Mouse (Mus musculus): ENCODE measurements around the gene Cfap61. TPM values are rescaled to one million over a fixed set of nuclear protein-coding genes. Genes with fewer than 3 reads are reported as not detected.

The Cfap61 gene
- polyA plus RNA-seq, 1 experiment, result 2.2 TPM

DNA sequence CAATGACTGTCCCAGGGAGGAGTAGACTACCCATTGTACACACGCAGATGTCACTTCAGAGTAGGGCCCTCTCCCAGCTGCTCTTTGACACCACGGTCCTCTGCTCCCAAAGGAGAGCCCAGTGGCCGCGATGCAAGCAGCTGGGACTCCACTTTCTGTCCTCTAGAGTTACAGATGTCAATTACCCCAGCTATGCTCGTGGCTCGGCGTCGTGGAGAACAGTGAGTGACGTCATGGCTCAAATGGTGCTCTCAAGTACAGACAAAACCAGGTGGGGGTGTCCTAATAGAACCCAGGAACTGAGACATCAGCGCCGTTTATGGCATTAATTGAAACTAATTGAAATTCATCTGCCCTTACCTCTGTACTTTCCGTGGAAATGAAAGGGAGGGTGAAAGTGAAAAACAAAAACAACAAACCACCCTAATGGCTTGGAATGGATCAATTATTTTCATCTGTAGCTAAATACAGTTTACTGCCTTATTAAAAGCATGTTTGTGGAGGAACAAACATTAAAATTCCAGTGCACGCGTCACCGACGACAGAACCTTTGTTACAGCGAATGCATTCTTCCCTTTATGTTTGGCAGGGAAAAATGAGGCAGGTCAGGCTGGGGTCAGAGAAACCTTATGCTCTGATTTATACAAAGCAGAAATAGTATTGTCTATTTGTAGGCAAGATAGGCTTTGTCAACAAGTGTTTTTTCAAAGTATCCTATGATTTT, 182.8 kb downstream of the Cfap61 start:
- Histone ChIP-seq H3K4me3 (ENCODE audit: insufficient read depth, low read length) (no peak overlapping the region), H3K27ac (ENCODE audit: insufficient read depth, low read length) (no peak overlapping the region), H3K4me1 (ENCODE audit: control insufficient read depth, insufficient read depth, low read length) (no peaks in the 10 kb centered on the region)
- TF ChIP-seq CTCF (IDR thresholded peaks at IDR 0.05; ENCODE audit: extremely low read depth, insufficient read depth, low read length), result no peak
- TF ChIP-seq POLR2A (IDR thresholded peaks at IDR 0.05; ENCODE audit: extremely low read depth, insufficient read depth, low read length), result no peak

DNA sequence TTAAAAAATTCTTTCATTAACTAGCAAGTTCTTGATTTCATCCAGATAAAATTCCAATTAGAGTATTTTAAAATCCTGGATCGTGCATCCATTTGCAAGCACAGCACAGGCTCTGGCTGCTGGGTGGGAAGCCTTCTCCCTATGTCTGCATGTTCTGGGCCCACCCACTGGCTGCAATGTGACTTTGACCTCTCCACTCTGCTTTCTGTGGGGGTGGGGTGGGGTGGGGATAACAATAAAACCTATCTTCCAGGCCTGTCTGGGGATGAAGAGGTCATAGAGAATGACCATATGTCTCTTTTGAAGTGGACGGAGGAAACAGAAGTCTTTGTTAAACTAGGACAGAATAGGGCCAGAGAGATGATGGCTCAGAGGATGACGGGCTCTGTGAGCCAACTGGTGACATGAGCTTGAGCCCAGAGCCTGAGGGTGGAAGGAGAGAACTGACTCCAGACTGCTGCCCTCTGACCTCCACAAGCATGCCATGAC, 183.4 kb downstream of the Cfap61 start:
- no peak for TF ChIP-seq POLR2A (IDR thresholded peaks at IDR 0.05; ENCODE audit: extremely low read depth, insufficient read depth, low read length)
- TF ChIP-seq CTCF (IDR thresholded peaks at IDR 0.05; ENCODE audit: extremely low read depth, insufficient read depth, low read length), result no peak
- Histone ChIP-seq H3K27ac (ENCODE audit: insufficient read depth, low read length) (no peak overlapping the region), H3K4me3 (ENCODE audit: insufficient read depth, low read length) (no peak overlapping the region), H3K4me1 (ENCODE audit: control insufficient read depth, insufficient read depth, low read length) (no peaks in the 10 kb centered on the region)

DNA sequence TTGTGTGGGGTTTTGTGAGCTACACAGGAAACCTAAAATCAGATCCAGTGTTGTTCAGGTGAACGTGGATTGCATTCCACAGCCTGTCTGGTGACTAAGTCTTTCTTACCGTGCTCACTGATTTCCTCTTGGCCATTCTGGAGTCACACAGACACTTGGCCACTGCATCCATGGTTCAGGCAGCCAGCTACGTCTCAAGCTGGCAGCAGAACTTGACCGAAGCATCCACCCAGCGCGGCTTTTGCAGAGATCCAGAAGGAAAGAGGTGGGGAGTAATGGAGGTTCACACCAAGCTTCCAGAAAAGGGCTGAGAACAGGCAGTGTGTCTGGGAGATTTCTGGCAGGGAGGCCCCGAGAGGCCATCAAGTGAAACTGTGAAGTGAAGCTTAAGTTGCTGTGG, 187.0 kb downstream of the Cfap61 start:
- H3K4me3 ChIP-seq (ENCODE audit: insufficient read depth, low read length), result no peak overlapping the region
- TF ChIP-seq POLR2A (IDR thresholded peaks at IDR 0.05; ENCODE audit: extremely low read depth, insufficient read depth, low read length) (no peak), CTCF (IDR thresholded peaks at IDR 0.05; ENCODE audit: extremely low read depth, insufficient read depth, low read length) (no peak)
- no peaks in the 10 kb centered on the region for H3K4me1 ChIP-seq (ENCODE audit: control insufficient read depth, insufficient read depth, low read length)

DNA sequence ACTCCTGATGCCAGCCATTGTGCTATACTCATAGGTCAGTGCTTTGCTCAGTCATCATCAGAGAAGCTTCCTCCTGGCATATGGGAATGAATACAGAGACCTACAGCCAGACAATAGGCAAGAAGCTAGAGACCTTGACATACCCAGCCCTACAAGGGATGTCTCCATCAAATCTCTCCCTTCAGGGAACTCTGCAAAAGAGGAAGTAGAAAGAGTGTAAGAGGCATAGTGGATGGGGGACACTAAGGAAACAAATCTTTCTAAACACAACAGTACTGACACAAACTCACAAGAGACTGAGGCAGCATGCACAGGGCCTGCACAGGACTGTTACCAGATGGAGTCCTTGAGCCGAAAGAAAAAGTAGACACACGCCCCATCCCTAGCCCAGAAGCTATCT, 190.5 kb downstream of the Cfap61 start:
- H3K4me3 ChIP-seq (ENCODE audit: insufficient read depth, low read length), result no peak overlapping the region
- H3K4me1 ChIP-seq (ENCODE audit: control insufficient read depth, insufficient read depth, low read length), result no peaks in the 10 kb centered on the region
- H3K27ac ChIP-seq (ENCODE audit: insufficient read depth, low read length), result no peak overlapping the region
- TF ChIP-seq POLR2A (IDR thresholded peaks at IDR 0.05; ENCODE audit: extremely low read depth, insufficient read depth, low read length) (no peak), CTCF (IDR thresholded peaks at IDR 0.05; ENCODE audit: extremely low read depth, insufficient read depth, low read length) (no peak)

More for the DNA sequence above, 187.0 kb downstream of the Cfap61 start:
- no peak overlapping the region for H3K27ac ChIP-seq (ENCODE audit: insufficient read depth, low read length)

DNA sequence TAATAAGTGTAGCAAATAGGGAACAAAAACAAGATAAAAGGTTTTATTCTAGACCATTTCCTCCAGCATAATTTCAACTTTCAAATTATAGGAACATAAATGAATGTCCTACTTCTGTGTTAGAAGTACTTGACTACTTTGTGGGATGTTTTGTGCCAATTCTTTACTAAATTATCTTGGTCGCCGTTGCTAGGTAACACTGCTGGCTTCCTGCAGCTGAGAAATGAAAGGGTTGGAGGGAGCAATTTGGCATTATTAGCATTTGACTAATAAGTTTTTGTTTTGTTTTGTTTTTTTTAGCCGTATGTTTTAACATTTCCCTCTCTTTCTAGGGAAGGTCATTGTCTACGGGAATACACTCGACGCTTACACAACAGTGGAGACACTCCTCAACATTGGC, 194.0 kb downstream of the Cfap61 start:
- TF ChIP-seq POLR2A (IDR thresholded peaks at IDR 0.05; ENCODE audit: extremely low read depth, insufficient read depth, low read length), result no peak
- no peak for TF ChIP-seq CTCF (IDR thresholded peaks at IDR 0.05; ENCODE audit: extremely low read depth, insufficient read depth, low read length)
- H3K4me1 ChIP-seq (ENCODE audit: control insufficient read depth, insufficient read depth, low read length), result no peaks in the 10 kb centered on the region
- H3K27ac ChIP-seq (ENCODE audit: insufficient read depth, low read length), result no peak overlapping the region
- H3K4me3 ChIP-seq (ENCODE audit: insufficient read depth, low read length), result no peak overlapping the region

DNA sequence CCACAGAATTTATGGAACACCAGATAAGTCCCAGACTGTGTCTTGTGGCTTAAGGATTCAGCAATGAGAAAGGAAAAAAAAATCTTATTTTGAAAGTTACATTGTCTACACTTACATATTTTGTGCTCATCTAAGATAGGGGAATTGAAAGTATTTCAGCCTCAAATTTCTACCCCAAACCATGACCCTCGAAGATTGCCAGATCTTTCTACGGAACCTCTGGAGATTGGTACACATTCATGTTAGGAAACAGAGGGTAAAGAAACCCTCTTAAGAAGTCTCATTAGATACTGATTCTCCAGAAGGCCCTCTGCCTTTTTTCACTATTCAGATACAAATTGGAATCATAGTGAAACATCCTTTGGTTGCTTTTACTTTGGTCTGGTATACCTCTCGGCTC, 195.9 kb downstream of the Cfap61 start:
- H3K4me3 ChIP-seq (ENCODE audit: insufficient read depth, low read length), result no peak overlapping the region
- TF ChIP-seq POLR2A (IDR thresholded peaks at IDR 0.05; ENCODE audit: extremely low read depth, insufficient read depth, low read length) (no peak), CTCF (IDR thresholded peaks at IDR 0.05; ENCODE audit: extremely low read depth, insufficient read depth, low read length) (no peak)

DNA sequence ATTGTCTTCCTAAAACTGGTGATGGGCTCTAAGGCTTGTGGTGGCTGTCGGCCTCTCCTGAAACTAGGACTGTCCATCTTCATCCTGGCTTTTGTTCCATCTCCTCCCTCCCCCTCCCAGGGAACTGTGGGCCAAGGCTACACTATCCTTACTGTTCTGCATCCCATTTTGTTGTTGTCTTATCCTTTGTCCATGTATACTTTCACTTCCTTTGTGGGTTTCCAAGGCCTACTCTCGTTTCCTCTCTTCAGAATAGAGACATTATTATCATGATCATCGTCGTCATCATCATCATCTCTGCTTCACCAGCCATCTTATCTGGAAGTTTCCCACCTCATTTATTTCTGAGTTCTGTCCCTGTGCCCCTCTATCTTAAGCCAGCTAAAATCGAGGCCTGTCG, 199.7 kb downstream of the Cfap61 start:
- H3K4me1 ChIP-seq (ENCODE audit: control insufficient read depth, insufficient read depth, low read length), result no peaks in the 10 kb centered on the region
- no peak overlapping the region for H3K27ac ChIP-seq (ENCODE audit: insufficient read depth, low read length)
- no peak overlapping the region for H3K4me3 ChIP-seq (ENCODE audit: insufficient read depth, low read length)
- TF ChIP-seq CTCF (IDR thresholded peaks at IDR 0.05; ENCODE audit: extremely low read depth, insufficient read depth, low read length), result no peak
- no peak for TF ChIP-seq POLR2A (IDR thresholded peaks at IDR 0.05; ENCODE audit: extremely low read depth, insufficient read depth, low read length)

More for the DNA sequence above, 195.9 kb downstream of the Cfap61 start:
- Histone ChIP-seq H3K27ac (ENCODE audit: insufficient read depth, low read length) (no peak overlapping the region), H3K4me1 (ENCODE audit: control insufficient read depth, insufficient read depth, low read length) (no peaks in the 10 kb centered on the region)

DNA sequence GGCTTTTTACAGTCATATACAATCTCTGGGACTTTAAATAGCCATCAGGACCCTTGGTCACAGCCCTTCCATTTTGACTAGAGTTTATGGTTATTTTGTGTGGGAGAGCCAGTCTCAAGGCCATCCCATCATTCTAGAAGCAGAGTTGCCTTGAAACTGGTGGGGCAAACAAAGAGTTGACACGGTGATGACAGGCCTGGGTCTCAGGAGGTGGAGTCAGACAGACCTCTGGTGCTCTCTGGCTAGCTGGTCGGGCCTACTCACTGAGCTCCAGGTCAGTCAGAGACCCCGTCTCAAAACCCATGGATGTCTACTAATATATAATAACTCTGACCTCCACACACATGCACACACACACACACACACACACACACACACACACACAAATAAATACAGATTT, 206.1 kb downstream of the Cfap61 start:
- H3K27ac ChIP-seq (ENCODE audit: insufficient read depth, low read length), result no peak overlapping the region
- H3K4me1 ChIP-seq (ENCODE audit: control insufficient read depth, insufficient read depth, low read length), result no peaks in the 10 kb centered on the region
- no peak for TF ChIP-seq CTCF (IDR thresholded peaks at IDR 0.05; ENCODE audit: extremely low read depth, insufficient read depth, low read length)
- no peak for TF ChIP-seq POLR2A (IDR thresholded peaks at IDR 0.05; ENCODE audit: extremely low read depth, insufficient read depth, low read length)
- H3K4me3 ChIP-seq (ENCODE audit: insufficient read depth, low read length), result no peak overlapping the region

DNA sequence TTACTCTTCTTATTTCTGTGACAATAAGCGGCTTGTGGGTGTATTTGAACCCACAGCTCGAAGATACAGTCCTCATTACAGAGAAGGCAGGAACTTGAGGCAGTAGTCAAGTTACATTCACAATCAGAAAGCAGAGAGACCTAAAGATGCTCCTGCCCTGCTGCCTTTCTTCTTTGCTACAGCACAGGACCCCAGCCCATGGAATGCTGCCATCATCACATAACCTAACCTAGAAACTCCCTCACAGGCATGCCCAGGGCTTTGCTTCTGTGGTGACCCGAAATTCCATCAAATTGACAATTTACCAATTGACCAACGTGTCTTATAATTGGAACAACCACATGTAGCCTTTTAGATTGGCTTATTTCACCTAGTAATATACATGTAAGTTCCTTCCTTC, 212.7 kb downstream of the Cfap61 start:
- H3K27ac ChIP-seq (ENCODE audit: insufficient read depth, low read length), result no peak overlapping the region
- no peak overlapping the region for H3K4me3 ChIP-seq (ENCODE audit: insufficient read depth, low read length)
- TF ChIP-seq CTCF (IDR thresholded peaks at IDR 0.05; ENCODE audit: extremely low read depth, insufficient read depth, low read length) (no peak), POLR2A (IDR thresholded peaks at IDR 0.05; ENCODE audit: extremely low read depth, insufficient read depth, low read length) (no peak)

DNA sequence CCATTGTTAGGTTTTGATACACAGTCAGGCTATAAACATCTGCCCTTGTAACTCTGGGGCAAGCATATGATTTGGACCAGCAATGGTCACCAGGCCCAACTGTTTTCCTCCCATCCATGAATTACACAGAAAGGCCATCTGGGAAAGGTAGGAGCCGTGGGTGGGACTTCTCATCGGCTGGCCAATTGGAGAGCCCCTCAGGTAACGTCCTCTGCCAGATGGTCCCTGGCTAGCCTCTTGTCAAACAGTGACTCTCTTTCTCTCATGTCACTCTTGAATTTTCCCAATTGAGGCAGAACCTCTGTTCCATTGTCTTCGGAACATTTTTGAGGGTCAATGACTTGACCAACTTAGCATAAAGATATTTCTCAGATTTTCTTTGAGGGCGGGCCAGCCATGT, 213.2 kb downstream of the Cfap61 start:
- Histone ChIP-seq H3K27ac (ENCODE audit: insufficient read depth, low read length) (no peak overlapping the region), H3K4me1 (ENCODE audit: control insufficient read depth, insufficient read depth, low read length) (no peaks in the 10 kb centered on the region), H3K4me3 (ENCODE audit: insufficient read depth, low read length) (no peak overlapping the region)
- no peak for TF ChIP-seq POLR2A (IDR thresholded peaks at IDR 0.05; ENCODE audit: extremely low read depth, insufficient read depth, low read length)
- TF ChIP-seq CTCF (IDR thresholded peaks at IDR 0.05; ENCODE audit: extremely low read depth, insufficient read depth, low read length), result no peak

More for the DNA sequence above, 212.7 kb downstream of the Cfap61 start:
- no peaks in the 10 kb centered on the region for H3K4me1 ChIP-seq (ENCODE audit: control insufficient read depth, insufficient read depth, low read length)
